Mouse (Mus musculus): Measurements from ENCODE around the gene Acad9. TPM values are rescaled to one million over a fixed set of nuclear protein-coding genes. Genes with fewer than 3 reads are reported as not detected.

The Acad9 gene
- polyA plus RNA-seq, 1 experiment = 13.0 TPM

DNA sequence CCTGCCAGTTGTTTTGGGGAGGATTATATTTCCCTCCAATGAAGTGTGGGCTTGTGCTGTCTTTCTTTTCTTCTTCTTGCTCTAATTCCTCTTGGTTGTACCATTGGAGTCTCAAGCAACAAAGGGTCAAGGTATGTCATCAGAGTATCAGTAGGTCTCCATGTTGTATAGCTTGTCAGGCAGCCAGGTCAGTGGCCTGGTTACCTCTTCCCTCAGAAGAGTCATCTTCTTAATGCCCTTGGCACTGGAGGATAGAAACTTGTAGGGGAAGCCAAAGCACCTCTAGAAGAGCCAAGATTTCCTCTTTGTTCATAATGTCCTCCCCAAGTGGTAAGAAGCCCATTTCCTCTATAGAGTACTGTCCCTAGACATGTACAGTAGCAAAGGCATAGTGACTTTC, 73.2 kb downstream of the Acad9 start:
- TF ChIP-seq POLR2A (IDR thresholded peaks at IDR 0.05; ENCODE audit: borderline replicate concordance, low read depth, low read length) = no peak
- no peak overlapping the region for H3K4me3 ChIP-seq (ENCODE audit: insufficient read depth, low read length)
- H3K4me1 ChIP-seq (ENCODE audit: control insufficient read depth, insufficient read depth, low read length) = peaks cover 4% of the 10 kb centered on the region
- no peak overlapping the region for H3K27ac ChIP-seq (ENCODE audit: insufficient read depth, low read depth, low read length)

Other genes with a start within 250 kb of the Acad9 start
- 37.9 and 49.4 TPM in 2 replicates for gene Dcun1d1, start 128.5 kb upstream of the Acad9 start, polyA plus RNA-seq (2012; ENCODE audit: insufficient read depth, insufficient read length, missing spikeins)
- gene Mccc1, start 65.3 kb upstream of the Acad9 start, polyA plus RNA-seq (2012; ENCODE audit: insufficient read depth, insufficient read length, missing spikeins) = 17.4 and 24.7 TPM in 2 replicates
- not detected in 2 replicates for gene Ccdc144b, start 12.4 kb upstream of the Acad9 start, polyA plus RNA-seq (2012; ENCODE audit: insufficient read depth, insufficient read length, missing spikeins)
- gene D3Ertd254e, start 85.0 kb downstream of the Acad9 start, polyA plus RNA-seq (2012; ENCODE audit: insufficient read depth, insufficient read length, missing spikeins) = 4.1 and 6.3 TPM in 2 replicates
- gene Qrfpr, start 156.3 kb downstream of the Acad9 start, polyA plus RNA-seq (2012; ENCODE audit: insufficient read depth, insufficient read length, missing spikeins) = not detected in 2 replicates